Mouse (Mus musculus) midbrain, embryonic 13.5 days (tissue): ENCODE results near the gene Hspd1. TPM values are rescaled to one million over a fixed set of nuclear protein-coding genes. Genes with fewer than 3 reads are reported as not detected.

Experiments used
- ATAC-seq: fragments of 200-750 bp; cut with Nextera tagmentation; 2 replicates; pipeline ENCODE4 v1.8.0; 2017; ENCODE audit warnings: mild to moderate bottlenecking, moderate TSS enrichment, moderate library complexity
- H3K27ac ChIP-seq: fragments of 300-500 bp; sonication (generic); 2 replicates; pipeline ENCODE4 v1.5.1; 2015; ENCODE audit warnings: inconsistent platforms, mild to moderate bottlenecking, moderate library complexity
- H3K27me3 ChIP-seq: fragments of 300-500 bp; sonication (generic); 2 replicates; pipeline ENCODE4 v1.6.1; 2015; ENCODE audit warnings: mild to moderate bottlenecking, inconsistent platforms
- H3K36me3 ChIP-seq: fragments of 300-500 bp; sonication (generic); 2 replicates; pipeline ENCODE4 v1.6.1; 2015; ENCODE audit warnings: mild to moderate bottlenecking, inconsistent platforms
- H3K4me1 ChIP-seq: fragments of 300-500 bp; sonication (generic); replicated peaks from 2 replicates; pipeline ENCODE4 v1.6.1; 2015; ENCODE audit warnings: inconsistent platforms
- H3K4me2 ChIP-seq: fragments of 300-500 bp; sonication (generic); replicated peaks from 2 replicates; pipeline ENCODE4 v1.6.1; 2015; ENCODE audit warnings: moderate library complexity, mild to moderate bottlenecking, inconsistent platforms
- H3K4me3 ChIP-seq: fragments of 300-500 bp; sonication (generic); replicated peaks from 2 replicates; pipeline ENCODE4 v1.5.1; 2015; ENCODE audit warnings: mild to moderate bottlenecking, inconsistent platforms
- H3K9ac ChIP-seq: fragments of 300-500 bp; sonication (generic); replicated peaks from 2 replicates; pipeline ENCODE4 v1.6.1; 2015; ENCODE audit warnings: mild to moderate bottlenecking, inconsistent platforms
- H3K9me3 ChIP-seq: fragments of 300-500 bp; sonication (generic); 2 replicates; pipeline ENCODE4 v1.6.1; 2016; ENCODE audit warnings: mild to moderate bottlenecking, inconsistent platforms
- WGBS: fragments of 180-500 bp; shearing (Covaris S2); methylation state at CpG from one replicate; pipeline ENCODE4 v1.1.7; 2015; 5-methylcytosine and 5-hydroxymethylcytosine counted together
- polyA plus RNA-seq: library from polyadenylated mRNA; unstranded; fragments of >200 nt; fragmentation: Nextera tagmentation; extraction: Ambion mirVana; gene quantifications from 2 replicates; pipeline ENCODE4 v1.2.1, GENCODE M21; 2015

Gene Hspd1
- polyA plus RNA-seq, 1 experiment from 2014 or later, result 295 TPM

DNA sequence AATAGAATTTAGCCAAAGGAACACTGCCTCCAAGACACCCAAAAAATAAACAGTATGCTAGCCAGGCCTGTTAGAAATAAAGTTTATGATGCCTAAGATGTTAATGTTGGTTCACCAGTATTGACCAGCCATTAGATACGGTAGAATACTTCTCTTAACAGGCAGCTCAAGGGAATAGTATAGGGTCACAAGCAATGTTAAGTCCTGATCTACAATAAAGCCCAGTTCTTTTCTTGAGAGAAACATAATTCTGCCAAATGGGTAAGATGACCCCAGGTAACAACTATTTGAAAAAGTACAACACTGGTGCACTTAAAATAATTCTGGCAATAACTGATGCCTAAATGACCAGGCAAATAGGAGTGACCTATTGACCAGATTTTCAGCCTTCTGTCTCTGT is 60.1 kb downstream of the Hspd1 start:
- no peak overlapping the region for H3K27ac ChIP-seq
- WGBS, result 93% methylated on average over 1 of the region's 1 CpGs
- no peaks in the 10 kb centered on the region for H3K9me3 ChIP-seq
- no peaks in the 10 kb centered on the region for H3K36me3 ChIP-seq
- H3K4me2 ChIP-seq, result peak overlapping the region; percentile 78
- ATAC-seq, result peak; percentile 5; the same call in 1 of the 2 replicates
- peaks cover 13% of the 10 kb centered on the region for H3K4me1 ChIP-seq
- no peak overlapping the region for H3K9ac ChIP-seq
- no peaks in the 10 kb centered on the region for H3K27me3 ChIP-seq
- H3K4me3 ChIP-seq, result peak overlapping the region; percentile 95

Other genes with a start within 250 kb of the Hspd1 start
- gene Ankrd44, start 161.9 kb downstream of the Hspd1 start, polyA plus RNA-seq, result 19.7 and 22.2 TPM in 2 replicates
- 342 and 394 TPM in 2 replicates for gene Sf3b1, start 60.8 kb downstream of the Hspd1 start, polyA plus RNA-seq
- gene Coq10b, start 35.5 kb downstream of the Hspd1 start, polyA plus RNA-seq, result 33.1 and 35.2 TPM in 2 replicates
- gene Hspe1, start 111 bp downstream of the Hspd1 start, polyA plus RNA-seq, result 294 and 301 TPM in 2 replicates
- gene Mob4, start 43.0 kb upstream of the Hspd1 start, polyA plus RNA-seq, result 189 and 208 TPM in 2 replicates
- gene Rftn2, start 138.5 kb upstream of the Hspd1 start, polyA plus RNA-seq, result 7.6 and 8.5 TPM in 2 replicates
- gene Mars2, start 148.9 kb upstream of the Hspd1 start, polyA plus RNA-seq, result 3.2 and 3.6 TPM in 2 replicates